7 mouse cellular contexts compared by ENCODE assay signal in the genomic region with DNA sequence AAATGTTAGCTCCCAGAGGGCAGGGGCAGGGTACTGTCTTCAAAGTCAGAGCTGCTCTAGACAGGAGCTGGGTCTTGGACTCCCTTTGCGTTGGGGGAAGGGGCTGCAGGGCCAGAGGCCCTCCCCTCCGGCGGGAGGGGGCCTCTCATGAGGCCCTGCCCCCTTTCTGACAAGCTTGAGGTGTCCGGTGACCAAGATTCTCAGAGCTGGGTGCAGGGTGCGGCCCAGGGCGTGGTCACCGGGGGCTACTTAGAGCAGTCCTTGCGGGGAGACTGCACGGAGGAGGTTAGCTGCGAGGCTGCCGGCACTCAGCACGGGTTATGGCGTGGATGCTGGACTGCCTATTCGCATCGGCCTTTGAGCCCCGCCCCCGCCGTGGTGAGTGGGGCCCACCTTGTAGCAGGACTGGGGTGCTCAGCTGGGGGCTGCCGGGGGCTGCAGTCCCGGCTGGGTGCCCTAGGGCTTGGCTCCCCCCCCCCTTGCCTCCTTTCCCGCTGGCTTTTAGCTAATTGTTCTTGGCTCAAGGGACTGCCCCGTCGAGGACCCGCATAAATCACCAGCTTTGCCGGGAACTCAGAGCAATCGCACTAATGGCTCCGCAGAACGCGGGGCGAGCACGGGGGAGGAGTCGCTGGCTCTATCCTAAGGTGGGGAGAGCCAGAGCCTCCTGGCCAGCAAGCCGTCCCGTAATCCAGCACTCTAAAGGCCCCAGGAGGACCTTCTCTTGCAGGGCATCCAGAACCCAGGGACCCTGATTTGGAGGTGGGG. TPM values are rescaled to one million over a fixed set of nuclear protein-coding genes. Genes with fewer than 3 reads are reported as not detected.
A peak's percentile ranks its signal among the peaks of the same experiment; 100 is the strongest.
DNase-seq lines count a peak whose midpoint lies in the region; ATAC-seq and TF ChIP-seq lines count a peak whose summit lies in the region.

No protein-coding gene starts in this region.

- no peak for TF ChIP-seq POLR2A in lung, adult 2 months (IDR thresholded peaks at IDR 0.05; ENCODE audit: borderline replicate concordance, extremely low read depth, low read depth, low read length)

- TF ChIP-seq EP300 in stomach, postnatal 0 days (optimal IDR thresholded peaks at IDR 0.05) = no peak

- H3K4me1 ChIP-seq in lung, embryonic 16.5 days (replicated peaks; ENCODE audit: control insufficient read depth, insufficient read depth, low read length) = no peaks in the 10 kb centered on the region
- H3K4me1 ChIP-seq in lung, adult 2 months (ENCODE audit: control insufficient read depth, insufficient read depth, low read length) = no peaks in the 10 kb centered on the region
- no peaks in the 10 kb centered on the region for H3K4me1 ChIP-seq in forebrain, embryonic 12.5 days
- H3K4me1 ChIP-seq in liver, embryonic 11.5 days (replicated peaks; ENCODE audit: control insufficient read depth, insufficient read depth, low read length) = no peaks in the 10 kb centered on the region
- no peaks in the 10 kb centered on the region for H3K4me1 ChIP-seq in stomach, postnatal 0 days (replicated peaks; ENCODE audit: control insufficient read depth, insufficient read depth)

- DNase-seq in lung, adult 2 months = no peak
- no peak for DNase-seq in liver, embryonic 11.5 days (ENCODE audit: low spot score)
- DNase-seq in stomach, postnatal 0 days (ENCODE audit: low spot score) = no peak
- no peak for DNase-seq in urinary bladder, postnatal 36 days (ENCODE audit: low spot score in 2 of 2)
- no peak for DNase-seq in spleen, adult 18-20 months

- H3K4me2 ChIP-seq in lung, embryonic 16.5 days (ENCODE audit: low read depth, low read length) = peak overlapping the region; percentile 46
- peak overlapping the region; percentile 55 for H3K4me2 ChIP-seq in forebrain, embryonic 12.5 days
- H3K4me2 ChIP-seq in liver, embryonic 11.5 days = peak overlapping the region; percentile 47
- H3K4me2 ChIP-seq in stomach, postnatal 0 days (replicated peaks; ENCODE audit: low read depth) = peak overlapping the region; percentile 51

- H3K9me3 ChIP-seq in lung, embryonic 16.5 days (ENCODE audit: control insufficient read depth, low read length) = no peaks in the 10 kb centered on the region
- no peaks in the 10 kb centered on the region for H3K9me3 ChIP-seq in forebrain, embryonic 12.5 days
- no peaks in the 10 kb centered on the region for H3K9me3 ChIP-seq in liver, embryonic 11.5 days (ENCODE audit: control insufficient read depth, low read length)
- H3K9me3 ChIP-seq in stomach, postnatal 0 days (ENCODE audit: control insufficient read depth, low read length) = no peaks in the 10 kb centered on the region

- H3K9ac ChIP-seq in lung, embryonic 16.5 days (ENCODE audit: low read length) = no peak overlapping the region
- no peak overlapping the region; the same call in 1 of the 2 replicates for H3K9ac ChIP-seq in forebrain, embryonic 12.5 days
- no peak overlapping the region for H3K9ac ChIP-seq in liver, embryonic 11.5 days (ENCODE audit: low read depth, low read length)
- H3K9ac ChIP-seq in stomach, postnatal 0 days (ENCODE audit: low read length) = no peak overlapping the region

- TF ChIP-seq CTCF in lung, adult 2 months (IDR thresholded peaks at IDR 0.05; ENCODE audit: insufficient read depth, low read length) = no peak
- no peak for TF ChIP-seq CTCF in stomach, postnatal 0 days (IDR thresholded peaks at IDR 0.05; ENCODE audit: low read depth)

- H3K36me3 ChIP-seq in lung, embryonic 16.5 days (ENCODE audit: control insufficient read depth, insufficient read depth, low read length) = no peaks in the 10 kb centered on the region
- H3K36me3 ChIP-seq in forebrain, embryonic 12.5 days (replicated peaks) = no peaks in the 10 kb centered on the region
- no peaks in the 10 kb centered on the region for H3K36me3 ChIP-seq in liver, embryonic 11.5 days (ENCODE audit: control insufficient read depth, insufficient read depth, low read length)
- no peaks in the 10 kb centered on the region for H3K36me3 ChIP-seq in stomach, postnatal 0 days (ENCODE audit: control insufficient read depth, insufficient read depth, low read length)

- H3K27ac ChIP-seq in lung, embryonic 16.5 days (ENCODE audit: low read length) = no peak overlapping the region
- H3K27ac ChIP-seq in forebrain, embryonic 12.5 days = no peak overlapping the region
- no peak overlapping the region for H3K27ac ChIP-seq in liver, embryonic 11.5 days (ENCODE audit: low read depth, low read length)
- no peak overlapping the region for H3K27ac ChIP-seq in stomach, postnatal 0 days (replicated peaks)

- H3K4me3 ChIP-seq in lung, embryonic 16.5 days (ENCODE audit: low read length) = peak overlapping the region; percentile 25
- no peak overlapping the region for H3K4me3 ChIP-seq in lung, adult 2 months (replicated peaks; ENCODE audit: extremely low read depth, low read depth, low read length)
- H3K4me3 ChIP-seq in forebrain, embryonic 12.5 days (replicated peaks) = peak overlapping the region; percentile 38
- peak overlapping the region; percentile 32 for H3K4me3 ChIP-seq in liver, embryonic 11.5 days (ENCODE audit: low read depth, low read length)
- H3K4me3 ChIP-seq in stomach, postnatal 0 days (ENCODE audit: low read depth, low read length) = peak overlapping the region; percentile 22

- WGBS in lung, embryonic 16.5 days = 20% methylated on average over 28 of the region's 34 CpGs
- 26% methylated on average over 34 of the region's 34 CpGs for WGBS in lung, adult 2 months
- WGBS in forebrain, embryonic 12.5 days = 16% methylated on average over 30 of the region's 34 CpGs
- 20% methylated on average over 27 of the region's 34 CpGs for WGBS in liver, embryonic 11.5 days
- WGBS in stomach, postnatal 0 days = 10% methylated on average over 29 of the region's 34 CpGs

- H3K27me3 ChIP-seq in lung, embryonic 16.5 days (ENCODE audit: control insufficient read depth, insufficient read depth, low read depth, low read length) = no peaks in the 10 kb centered on the region
- H3K27me3 ChIP-seq in forebrain, embryonic 12.5 days = no peaks in the 10 kb centered on the region
- H3K27me3 ChIP-seq in liver, embryonic 11.5 days (replicated peaks; ENCODE audit: control insufficient read depth, insufficient read depth, low read length) = peaks cover 3% of the 10 kb centered on the region; the same call in 1 of the 2 replicates
- no peaks in the 10 kb centered on the region for H3K27me3 ChIP-seq in stomach, postnatal 0 days (ENCODE audit: control insufficient read depth, insufficient read depth, low read length)

- no peak for ATAC-seq in lung, embryonic 16.5 days (ENCODE audit: low read depth)
- peak; percentile 79 for ATAC-seq in forebrain, embryonic 12.5 days (ENCODE audit: low FRiP score)
- ATAC-seq in liver, embryonic 11.5 days (replicated peaks; ENCODE audit: low FRiP score) = 0 out of 2 replicates have a peak, but pooled peaks have one; percentile 29
- ATAC-seq in stomach, postnatal 0 days (ENCODE audit: low FRiP score, low TSS enrichment) = peak; percentile 32; the same call in 1 of the 2 replicates

RNA-seq across cellular contexts. Expression of a gene that starts 6.7 kb away (rescaled TPM):
- 2.0 and 6.8 TPM in 2 replicates for polyA plus RNA-seq in lung, embryonic 16.5 days (2015; fragmentation: Nextera tagmentation; extraction: Ambion mirVana)
- 0.08 and 0.28 TPM in 2 replicates for polyA plus RNA-seq in lung, adult 2 months (2012; rRNA removed)
- 1.4 TPM in 2 replicates for polyA plus RNA-seq in forebrain, embryonic 12.5 days (2016; fragmentation: Nextera tagmentation; extraction: Ambion mirVana)
- polyA plus RNA-seq in liver, embryonic 11.5 days (2014; fragmentation: Nextera tagmentation; extraction: Ambion mirVana) = 8.5 and 11.1 TPM in 2 replicates
- polyA plus RNA-seq in stomach, postnatal 0 days (2015; fragmentation: Nextera tagmentation; extraction: Ambion mirVana) = 0.41 and 0.47 TPM in 2 replicates
